Mouse (Mus musculus): Measurements from ENCODE around the gene Agap1.

Agap1 gene

GRCm38 (mm10) chr1:89454196-89455123, at the start of gene Agap1:
Gene Agap1 (plus strand): TSS chr1:89454806.
- CTCF ChIA-PET = no interaction called here

GRCm38 (mm10) chr1:89405991-89406390, 48.6 kb upstream of the Agap1 start:
- POLR2A ChIA-PET = no interaction called here
- CTCF ChIA-PET = no interaction called here

More at GRCm38 (mm10) chr1:89454196-89455123, at the start of gene Agap1:
- POLR2A ChIA-PET = interaction anchor here in 3 of 4 experiments (0.6 to 2.2 kb wide), 9 partner anchors 10 to 89 kb away, joined by 3 to 6 read pairs (median 3); no protein-coding TSS in a partner anchor

- CTCF ChIA-PET = no interaction called here
- POLR2A ChIA-PET = interaction anchor here in 3 of 4 experiments (0.6 to 1.1 kb wide), 3 partner anchors 114 to 338 kb away, joined by 3 to 4 read pairs (median 3); partner anchors contain the start of gene Sh3bp4 (in 1 of the 3)
Observed at GRCm38 (mm10) chr1:89407986-89408385, 46.6 kb upstream of the Agap1 start.

- POLR2A ChIA-PET = no interaction called here
- CTCF ChIA-PET = no interaction called here
Observed at GRCm38 (mm10) chr1:89413122-89413521, 41.5 kb upstream of the Agap1 start.

GRCm38 (mm10) chr1:89414563-89414962, 40.0 kb upstream of the Agap1 start:
- POLR2A ChIA-PET = no interaction called here
- CTCF ChIA-PET = interaction anchor here in 1 of 4 experiments (0.9 kb wide), 1 partner anchor 13 kb away, joined by 3 read pairs; no protein-coding TSS in a partner anchor

- ChIA-PET CTCF (no interaction called here), POLR2A (interaction anchor here in 1 of 4 experiments (0.7 kb wide), 1 partner anchor 9 kb away, joined by 3 read pairs; no protein-coding TSS in a partner anchor)
Observed at GRCm38 (mm10) chr1:89416929-89417328, 37.7 kb upstream of the Agap1 start.

GRCm38 (mm10) chr1:89420642-89421041, 34.0 kb upstream of the Agap1 start:
- ChIA-PET POLR2A (no interaction called here), CTCF (no interaction called here)

GRCm38 (mm10) chr1:89421401-89421800, 33.2 kb upstream of the Agap1 start:
- ChIA-PET CTCF (no interaction called here), POLR2A (no interaction called here)

GRCm38 (mm10) chr1:89424563-89424962, 30.0 kb upstream of the Agap1 start:
- ChIA-PET POLR2A (no interaction called here), CTCF (interaction anchor here in 1 of 4 experiments (0.7 kb wide), 2 partner anchors 24 to 65 kb away, joined by 3 read pairs; no protein-coding TSS in a partner anchor)

- ChIA-PET CTCF (no interaction called here), POLR2A (interaction anchor here in 2 of 4 experiments (0.6 to 1.3 kb wide), 4 partner anchors 8 to 1163 kb away, joined by 3 to 4 read pairs (median 3); no protein-coding TSS in a partner anchor)
Observed at GRCm38 (mm10) chr1:89426137-89426536, 28.5 kb upstream of the Agap1 start.

GRCm38 (mm10) chr1:89428671-89429070, 25.9 kb upstream of the Agap1 start:
- ChIA-PET CTCF (interaction anchor here in 1 of 4 experiments (0.5 kb wide), 1 partner anchor 26 kb away, joined by 3 read pairs; no protein-coding TSS in a partner anchor), POLR2A (no interaction called here)

GRCm38 (mm10) chr1:89429946-89430640, 24.5 kb upstream of the Agap1 start:
- ChIA-PET POLR2A (interaction anchor here in 2 of 4 experiments (0.5 to 0.7 kb wide), 3 partner anchors 11 to 1095 kb away, joined by 3 read pairs; no protein-coding TSS in a partner anchor), CTCF (interaction anchor here in 1 of 4 experiments (0.6 to 0.7 kb wide), 2 partner anchors 136 to 392 kb away, joined by 5 to 7 read pairs; no protein-coding TSS in a partner anchor)

- ChIA-PET CTCF (interaction anchor here in 2 of 4 experiments (0.6 kb wide), 2 partner anchors 232 to 1153 kb away, joined by 3 to 8 read pairs; no protein-coding TSS in a partner anchor), POLR2A (interaction anchor here in 2 of 4 experiments (0.7 to 1.2 kb wide), 3 partner anchors 8 to 14 kb away, joined by 4 to 10 read pairs (median 4); no protein-coding TSS in a partner anchor)
Observed at GRCm38 (mm10) chr1:89439351-89439750, 15.3 kb upstream of the Agap1 start.

- POLR2A ChIA-PET = interaction anchor here in 3 of 4 experiments (0.6 to 1.8 kb wide), 5 partner anchors 12 to 609 kb away, joined by 3 read pairs; no protein-coding TSS in a partner anchor
- CTCF ChIA-PET = no interaction called here
Observed at GRCm38 (mm10) chr1:89441236-89441897, 13.2 kb upstream of the Agap1 start.

- POLR2A ChIA-PET = interaction anchor here in 1 of 4 experiments (0.8 kb wide), 1 partner anchor 109 kb away, joined by 3 read pairs; no protein-coding TSS in a partner anchor
- CTCF ChIA-PET = no interaction called here
Observed at GRCm38 (mm10) chr1:89443512-89443911, 11.1 kb upstream of the Agap1 start.

GRCm38 (mm10) chr1:89444014-89444413, 10.6 kb upstream of the Agap1 start:
- POLR2A ChIA-PET = interaction anchor here in 1 of 4 experiments (0.6 kb wide), 1 partner anchor 37 kb away, joined by 3 read pairs; no protein-coding TSS in a partner anchor
- CTCF ChIA-PET = no interaction called here

- ChIA-PET POLR2A (no interaction called here), CTCF (no interaction called here)
Observed at GRCm38 (mm10) chr1:89450139-89450538, 4.5 kb upstream of the Agap1 start.

- ChIA-PET POLR2A (interaction anchor here in 1 of 4 experiments (1.7 kb wide), 1 partner anchor 15 kb away, joined by 3 read pairs; no protein-coding TSS in a partner anchor), CTCF (interaction anchor here in 1 of 4 experiments (0.8 kb wide), 1 partner anchor 305 kb away, joined by 3 read pairs; no protein-coding TSS in a partner anchor)
Observed at GRCm38 (mm10) chr1:89452138-89452537, 2.5 kb upstream of the Agap1 start.

GRCm38 (mm10) chr1:89453666-89454065, 940 bp upstream of the Agap1 start:
- ChIA-PET POLR2A (interaction anchor here (0.6 to 1.7 kb wide), 8 partner anchors 12 to 126 kb away, joined by 3 to 10 read pairs (median 3); no protein-coding TSS in a partner anchor), CTCF (no interaction called here)

Data from embryonic stem cell, embryonic (primary cell).